Mouse (Mus musculus): ENCODE measurements at regions not wholly inside any gene's neighbourhood (a gene's known extent, or its start where the extent isn't known, plus 50 kb on each side); places are given as distances from the start of the nearest gene placed in this dataset.

DNA sequence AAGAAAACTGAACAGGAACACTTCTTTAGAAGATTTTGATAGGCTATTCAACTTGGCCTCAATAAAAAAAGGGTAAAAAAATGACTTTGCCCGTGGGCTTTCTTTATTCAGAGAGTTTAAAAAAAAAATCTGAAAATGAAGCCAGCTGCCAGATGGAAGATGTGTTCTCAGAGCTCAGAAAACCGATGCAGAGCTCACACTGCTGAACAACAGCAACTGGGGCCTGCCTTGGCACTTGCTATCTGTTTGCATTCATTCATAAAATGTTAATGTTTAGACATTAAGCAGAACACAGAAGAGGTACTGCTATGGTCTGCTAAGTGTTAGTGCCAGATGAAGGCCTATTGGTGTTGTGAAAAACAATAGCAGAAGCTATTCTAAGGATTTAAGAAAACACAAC lies 173.8 kb upstream of the Smc2 start:
- H3K9me3 ChIP-seq (ENCODE audit: control insufficient read depth, low read length), result no peaks in the 10 kb centered on the region
- H3K36me3 ChIP-seq (ENCODE audit: control insufficient read depth, insufficient read depth, low read length), result no peaks in the 10 kb centered on the region
- ATAC-seq (ENCODE audit: low read depth), result no peak
- 35% methylated on average over 2 of the region's 2 CpGs for WGBS
- H3K4me1 ChIP-seq (replicated peaks; ENCODE audit: control insufficient read depth, insufficient read depth, low read length), result no peaks in the 10 kb centered on the region
- no peak overlapping the region for H3K27ac ChIP-seq (ENCODE audit: low read length)
- no peaks in the 10 kb centered on the region for H3K27me3 ChIP-seq (ENCODE audit: control insufficient read depth, insufficient read depth, low read depth, low read length)
- H3K4me3 ChIP-seq (ENCODE audit: low read length), result no peak overlapping the region
- no peak overlapping the region for H3K4me2 ChIP-seq (ENCODE audit: low read depth, low read length)
- H3K9ac ChIP-seq (ENCODE audit: low read length), result no peak overlapping the region

DNA sequence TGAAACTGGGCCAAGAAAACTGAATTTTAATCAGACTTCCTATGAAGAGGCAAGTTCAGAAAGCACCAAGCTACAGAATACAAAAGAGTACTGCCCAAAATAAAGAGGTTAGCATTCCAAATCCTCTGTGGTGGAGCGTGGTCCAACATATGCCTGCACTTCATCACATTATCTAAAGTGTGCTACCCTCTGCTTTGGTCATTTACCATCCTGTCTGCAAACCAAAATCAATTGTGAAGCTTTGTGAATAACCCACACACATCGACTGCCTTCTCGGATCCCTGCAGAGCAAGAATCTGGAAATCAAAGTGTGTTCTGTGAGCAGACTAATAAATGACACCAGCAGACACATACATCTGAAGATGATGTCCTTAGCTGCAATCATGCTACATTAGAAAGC lies 156.6 kb upstream of the Smc2 start:
- Histone ChIP-seq H3K4me2 (ENCODE audit: low read depth, low read length) (no peak overlapping the region), H3K4me1 (replicated peaks; ENCODE audit: control insufficient read depth, insufficient read depth, low read length) (no peaks in the 10 kb centered on the region), H3K4me3 (ENCODE audit: low read length) (no peak overlapping the region), H3K36me3 (ENCODE audit: control insufficient read depth, insufficient read depth, low read length) (no peaks in the 10 kb centered on the region), H3K9ac (ENCODE audit: low read length) (no peak overlapping the region), H3K27me3 (ENCODE audit: control insufficient read depth, insufficient read depth, low read depth, low read length) (no peaks in the 10 kb centered on the region), H3K9me3 (ENCODE audit: control insufficient read depth, low read length) (no peaks in the 10 kb centered on the region), H3K27ac (ENCODE audit: low read length) (no peak overlapping the region)
- WGBS, result 51% methylated on average over 3 of the region's 3 CpGs
- no peak for ATAC-seq (ENCODE audit: low read depth)

DNA sequence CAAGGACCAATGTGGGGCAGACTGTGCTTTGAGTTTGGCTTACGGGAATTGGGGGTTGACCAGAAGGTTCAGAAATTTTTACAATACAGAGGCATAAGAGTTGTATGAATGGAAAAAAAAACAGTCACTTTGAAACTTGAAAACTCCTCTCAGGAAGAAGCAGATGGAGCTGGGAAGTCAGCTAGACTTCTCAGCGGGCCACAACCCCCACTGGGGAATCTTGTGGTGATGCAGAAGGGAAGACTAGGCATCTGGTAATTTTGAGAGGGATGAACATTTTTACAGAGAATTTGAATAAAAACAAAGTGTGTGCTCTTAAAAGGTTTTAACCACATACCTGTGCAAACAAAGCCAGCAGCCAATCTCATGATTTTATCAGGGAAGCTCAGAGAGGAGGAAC lies 154.1 kb upstream of the Smc2 start:
- no peak overlapping the region for H3K4me3 ChIP-seq (ENCODE audit: low read length)
- H3K9me3 ChIP-seq (ENCODE audit: control insufficient read depth, low read length), result no peaks in the 10 kb centered on the region
- no peak overlapping the region for H3K9ac ChIP-seq (ENCODE audit: low read length)
- no peaks in the 10 kb centered on the region for H3K36me3 ChIP-seq (ENCODE audit: control insufficient read depth, insufficient read depth, low read length)
- no peak for ATAC-seq (ENCODE audit: low read depth)
- H3K27ac ChIP-seq (ENCODE audit: low read length), result no peak overlapping the region
- H3K4me1 ChIP-seq (replicated peaks; ENCODE audit: control insufficient read depth, insufficient read depth, low read length), result no peaks in the 10 kb centered on the region
- H3K27me3 ChIP-seq (ENCODE audit: control insufficient read depth, insufficient read depth, low read depth, low read length), result no peaks in the 10 kb centered on the region
- WGBS, result 78% methylated on average over 2 of the region's 2 CpGs
- no peak overlapping the region for H3K4me2 ChIP-seq (ENCODE audit: low read depth, low read length)

DNA sequence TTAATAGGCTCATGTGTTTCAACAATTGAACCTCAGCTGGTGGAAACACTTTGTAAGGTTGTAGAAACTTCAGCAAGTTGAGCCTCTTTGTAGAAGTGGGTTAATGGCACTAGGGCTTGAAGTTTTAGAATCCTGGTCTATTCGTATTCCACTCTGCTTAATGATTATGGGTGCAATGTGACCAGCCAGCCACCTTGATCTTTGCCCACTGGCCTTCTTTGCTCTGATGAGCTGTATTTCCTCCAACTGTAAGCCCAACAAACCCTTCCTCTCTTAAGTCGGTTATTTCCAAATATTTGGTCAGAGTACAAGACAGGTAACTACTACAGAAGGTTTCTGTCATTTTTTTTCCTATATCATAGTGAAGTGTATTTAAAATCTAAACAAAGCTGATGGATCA lies 145.4 kb upstream of the Smc2 start:
- H3K9ac ChIP-seq (ENCODE audit: low read length), result no peak overlapping the region
- ATAC-seq (ENCODE audit: low read depth), result no peak
- H3K9me3 ChIP-seq (ENCODE audit: control insufficient read depth, low read length), result no peaks in the 10 kb centered on the region
- H3K27ac ChIP-seq (ENCODE audit: low read length), result no peak overlapping the region
- H3K36me3 ChIP-seq (ENCODE audit: control insufficient read depth, insufficient read depth, low read length), result no peaks in the 10 kb centered on the region
- WGBS, result 71% methylated on average over 2 of the region's 2 CpGs
- H3K4me1 ChIP-seq (replicated peaks; ENCODE audit: control insufficient read depth, insufficient read depth, low read length), result no peaks in the 10 kb centered on the region
- no peak overlapping the region for H3K4me2 ChIP-seq (ENCODE audit: low read depth, low read length)
- no peak overlapping the region for H3K4me3 ChIP-seq (ENCODE audit: low read length)
- H3K27me3 ChIP-seq (ENCODE audit: control insufficient read depth, insufficient read depth, low read depth, low read length), result no peaks in the 10 kb centered on the region

DNA sequence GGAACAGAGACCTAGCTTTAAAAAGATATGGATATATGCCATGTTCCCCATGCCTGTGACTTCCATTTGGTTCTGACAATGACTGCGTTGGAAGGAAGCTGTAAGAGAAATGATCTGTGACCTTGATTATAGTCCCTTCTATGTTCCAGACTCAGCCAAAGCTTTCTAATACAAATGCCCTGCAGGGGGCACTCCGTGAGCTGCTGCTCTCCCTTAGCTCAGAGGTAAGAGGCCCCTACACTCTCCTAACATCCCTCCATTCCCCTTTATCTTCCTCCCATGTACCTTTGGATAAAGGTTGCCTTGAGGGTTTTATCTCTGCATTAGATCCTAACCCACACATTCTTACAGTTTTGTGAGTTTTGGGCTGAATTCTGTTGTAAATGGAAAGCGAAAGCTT lies 139.8 kb upstream of the Smc2 start:
- Histone ChIP-seq H3K27me3 (ENCODE audit: control insufficient read depth, insufficient read depth, low read depth, low read length) (no peaks in the 10 kb centered on the region), H3K9ac (ENCODE audit: low read length) (no peak overlapping the region), H3K27ac (ENCODE audit: low read length) (no peak overlapping the region), H3K4me3 (ENCODE audit: low read length) (no peak overlapping the region), H3K4me2 (ENCODE audit: low read depth, low read length) (no peak overlapping the region), H3K9me3 (ENCODE audit: control insufficient read depth, low read length) (no peaks in the 10 kb centered on the region), H3K4me1 (replicated peaks; ENCODE audit: control insufficient read depth, insufficient read depth, low read length) (no peaks in the 10 kb centered on the region), H3K36me3 (ENCODE audit: control insufficient read depth, insufficient read depth, low read length) (no peaks in the 10 kb centered on the region)
- 46% methylated on average over 3 of the region's 3 CpGs for WGBS
- no peak for ATAC-seq (ENCODE audit: low read depth)

DNA sequence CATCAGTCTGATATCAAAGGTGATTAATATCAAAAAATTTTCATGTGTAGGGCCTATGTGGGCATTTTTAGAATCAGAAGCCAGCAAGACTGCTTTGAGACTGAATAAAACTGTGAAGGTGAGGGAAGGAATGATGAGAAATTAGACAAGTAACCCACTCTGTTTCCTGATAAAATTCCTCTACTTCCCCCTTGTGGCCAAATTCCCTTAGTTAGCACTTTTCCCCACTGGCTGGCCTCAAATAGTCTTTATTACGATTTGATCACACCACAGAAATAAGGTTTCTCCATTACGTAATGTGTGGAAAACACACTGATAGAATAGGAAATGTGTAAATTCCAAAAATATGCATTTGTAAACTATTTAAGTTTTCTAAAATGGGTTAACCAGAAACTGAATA lies 137.4 kb upstream of the Smc2 start:
- 59% methylated on average over 2 of the region's 2 CpGs for WGBS
- Histone ChIP-seq H3K4me1 (replicated peaks; ENCODE audit: control insufficient read depth, insufficient read depth, low read length) (no peaks in the 10 kb centered on the region), H3K36me3 (ENCODE audit: control insufficient read depth, insufficient read depth, low read length) (no peaks in the 10 kb centered on the region), H3K27ac (ENCODE audit: low read length) (no peak overlapping the region), H3K4me2 (ENCODE audit: low read depth, low read length) (no peak overlapping the region), H3K9me3 (ENCODE audit: control insufficient read depth, low read length) (no peaks in the 10 kb centered on the region), H3K4me3 (ENCODE audit: low read length) (no peak overlapping the region), H3K27me3 (ENCODE audit: control insufficient read depth, insufficient read depth, low read depth, low read length) (no peaks in the 10 kb centered on the region), H3K9ac (ENCODE audit: low read length) (no peak overlapping the region)
- ATAC-seq (ENCODE audit: low read depth), result no peak

DNA sequence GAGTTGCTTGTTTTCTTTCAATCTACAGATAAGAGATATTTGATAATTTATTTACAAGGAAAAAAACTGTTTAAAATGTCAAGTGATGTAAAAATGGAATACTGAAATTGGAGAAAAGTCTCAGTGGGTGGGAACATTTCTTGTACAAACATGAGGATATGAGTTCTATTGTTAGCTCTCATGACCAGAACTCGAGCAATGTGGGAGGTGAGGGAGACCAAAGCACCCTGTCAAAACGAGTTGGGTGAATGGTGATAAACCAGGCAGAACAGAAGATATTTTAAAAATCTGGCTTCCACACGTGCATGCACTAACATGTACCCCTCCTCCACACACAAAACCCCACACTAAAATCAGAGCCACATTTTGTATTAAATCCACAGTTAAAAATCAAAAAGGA lies 114.7 kb upstream of the Smc2 start:
- Histone ChIP-seq H3K4me1 (replicated peaks; ENCODE audit: control insufficient read depth, insufficient read depth, low read length) (no peaks in the 10 kb centered on the region), H3K9ac (ENCODE audit: low read length) (no peak overlapping the region), H3K27me3 (ENCODE audit: control insufficient read depth, insufficient read depth, low read depth, low read length) (no peaks in the 10 kb centered on the region), H3K9me3 (ENCODE audit: control insufficient read depth, low read length) (no peaks in the 10 kb centered on the region), H3K27ac (ENCODE audit: low read length) (no peak overlapping the region), H3K4me3 (ENCODE audit: low read length) (no peak overlapping the region), H3K36me3 (ENCODE audit: control insufficient read depth, insufficient read depth, low read length) (no peaks in the 10 kb centered on the region), H3K4me2 (ENCODE audit: low read depth, low read length) (no peak overlapping the region)
- 10% methylated on average over 3 of the region's 3 CpGs for WGBS
- no peak for ATAC-seq (ENCODE audit: low read depth)

DNA sequence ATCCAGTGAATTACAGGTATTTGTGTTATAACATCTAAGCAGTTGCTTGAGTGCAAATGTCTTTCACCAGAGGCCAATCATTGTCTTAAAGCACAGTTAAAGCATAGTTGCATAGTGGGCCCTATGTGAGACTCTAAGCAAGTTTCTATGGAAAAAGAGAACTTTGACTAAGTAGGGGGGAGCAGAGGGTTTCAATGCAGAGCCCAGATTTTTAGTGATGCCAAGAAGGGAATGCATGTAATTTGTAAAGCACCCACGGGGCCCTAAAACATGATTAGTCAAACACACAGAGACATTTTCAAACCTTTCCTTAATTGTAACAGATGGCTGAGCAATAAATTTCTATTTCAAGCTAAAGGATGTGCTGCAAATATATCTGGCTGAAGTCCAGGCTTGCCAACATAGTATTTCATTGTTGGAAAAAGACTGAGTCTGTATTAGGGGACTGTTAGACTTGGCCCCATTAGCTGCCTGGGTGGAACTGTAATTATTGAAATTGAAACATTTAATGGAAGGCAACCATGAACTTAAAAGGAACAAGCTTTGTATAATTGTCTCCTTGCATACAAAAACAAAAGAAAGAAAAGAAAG lies 107.6 kb upstream of the Smc2 start:
- WGBS, result 46% methylated on average over 1 of the region's 1 CpGs
- H3K27ac ChIP-seq (ENCODE audit: low read length), result no peak overlapping the region
- no peaks in the 10 kb centered on the region for H3K9me3 ChIP-seq (ENCODE audit: control insufficient read depth, low read length)
- H3K4me2 ChIP-seq (ENCODE audit: low read depth, low read length), result no peak overlapping the region
- H3K27me3 ChIP-seq (ENCODE audit: control insufficient read depth, insufficient read depth, low read depth, low read length), result no peaks in the 10 kb centered on the region
- no peaks in the 10 kb centered on the region for H3K4me1 ChIP-seq (replicated peaks; ENCODE audit: control insufficient read depth, insufficient read depth, low read length)
- no peaks in the 10 kb centered on the region for H3K36me3 ChIP-seq (ENCODE audit: control insufficient read depth, insufficient read depth, low read length)
- H3K4me3 ChIP-seq (ENCODE audit: low read length), result no peak overlapping the region
- no peak for ATAC-seq (ENCODE audit: low read depth)
- H3K9ac ChIP-seq (ENCODE audit: low read length), result no peak overlapping the region

DNA sequence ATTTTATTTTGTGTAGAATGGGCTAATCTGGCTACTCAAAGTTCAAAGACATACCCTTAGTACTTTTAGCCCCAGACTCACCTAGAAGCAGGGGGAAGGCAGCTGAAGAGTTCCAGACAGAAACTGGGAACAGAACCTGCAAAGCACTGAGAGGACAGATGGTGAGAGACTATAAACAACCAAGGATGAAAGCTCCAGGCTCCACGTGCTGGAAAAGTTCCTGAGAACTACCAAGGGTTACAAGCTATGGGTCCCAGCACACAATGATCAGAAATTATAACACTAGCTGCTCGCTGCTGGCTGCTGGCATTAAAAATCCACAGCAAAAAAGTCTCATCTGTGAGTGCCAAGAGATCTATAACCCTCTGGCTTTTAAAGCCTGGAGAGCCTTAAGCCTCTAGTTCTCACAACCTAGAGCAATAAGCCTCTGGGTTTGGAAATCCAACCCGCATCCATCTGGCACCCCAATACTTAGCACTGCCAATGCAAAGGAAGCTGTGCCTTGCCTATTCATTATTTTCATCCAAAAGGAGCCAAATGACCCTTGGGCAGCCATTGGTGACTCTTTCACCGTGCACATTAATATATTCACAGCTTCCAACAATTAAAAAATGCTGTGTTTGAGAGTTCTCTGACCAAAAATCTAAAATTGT lies 102.6 kb upstream of the Smc2 start:
- Histone ChIP-seq H3K9ac (ENCODE audit: low read length) (no peak overlapping the region), H3K27me3 (ENCODE audit: control insufficient read depth, insufficient read depth, low read depth, low read length) (no peaks in the 10 kb centered on the region), H3K27ac (ENCODE audit: low read length) (no peak overlapping the region), H3K4me1 (replicated peaks; ENCODE audit: control insufficient read depth, insufficient read depth, low read length) (no peaks in the 10 kb centered on the region), H3K4me2 (ENCODE audit: low read depth, low read length) (no peak overlapping the region), H3K9me3 (ENCODE audit: control insufficient read depth, low read length) (no peaks in the 10 kb centered on the region), H3K4me3 (ENCODE audit: low read length) (no peak overlapping the region), H3K36me3 (ENCODE audit: control insufficient read depth, insufficient read depth, low read length) (no peaks in the 10 kb centered on the region)
- 66% methylated on average over 4 of the region's 4 CpGs for WGBS
- ATAC-seq (ENCODE audit: low read depth), result no peak

DNA sequence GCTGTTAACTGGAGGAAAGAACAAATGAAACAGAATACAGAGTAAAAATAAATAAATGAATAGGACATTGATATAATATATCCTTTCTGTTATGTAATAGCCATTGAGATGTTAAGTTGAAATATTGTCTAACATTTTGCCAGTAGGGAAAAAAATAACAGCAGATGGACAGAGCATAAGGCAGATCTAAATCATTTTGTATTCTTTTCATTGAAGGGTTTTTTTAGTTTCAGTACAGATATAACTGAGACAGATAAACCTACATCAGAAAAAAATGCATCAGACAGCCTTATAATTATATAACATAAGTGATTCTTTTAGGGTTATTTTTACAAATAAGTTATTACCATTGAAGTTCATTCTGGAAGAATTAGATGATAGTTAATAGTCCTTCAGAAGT lies 97.8 kb upstream of the Smc2 start:
- Histone ChIP-seq H3K4me3 (ENCODE audit: low read length) (no peak overlapping the region), H3K9me3 (ENCODE audit: control insufficient read depth, low read length) (no peaks in the 10 kb centered on the region), H3K36me3 (ENCODE audit: control insufficient read depth, insufficient read depth, low read length) (no peaks in the 10 kb centered on the region), H3K4me2 (ENCODE audit: low read depth, low read length) (no peak overlapping the region), H3K9ac (ENCODE audit: low read length) (no peak overlapping the region), H3K4me1 (replicated peaks; ENCODE audit: control insufficient read depth, insufficient read depth, low read length) (no peaks in the 10 kb centered on the region), H3K27ac (ENCODE audit: low read length) (no peak overlapping the region), H3K27me3 (ENCODE audit: control insufficient read depth, insufficient read depth, low read depth, low read length) (no peaks in the 10 kb centered on the region)
- ATAC-seq (ENCODE audit: low read depth), result no peak
